Mouse (Mus musculus) myocyte (in vitro differentiated cells): ENCODE measurements around the gene Galnt4. TPM values are rescaled to one million over a fixed set of nuclear protein-coding genes. Genes with fewer than 3 reads are reported as not detected.

Source experiments
- H3K27me3 ChIP-seq: one replicate; pipeline ENCODE4 v1.6.1; 2011; ENCODE audit not compliant: control insufficient read depth, insufficient read depth, insufficient read length
- H3K36me3 ChIP-seq: one replicate; pipeline ENCODE4 v1.6.1; 2011; ENCODE audit not compliant: control insufficient read depth, insufficient read depth
- H3K4me2 ChIP-seq: one replicate; pipeline ENCODE4 v1.6.1; 2011; ENCODE audit warnings: low read depth, control low read depth
- H3K4me3 ChIP-seq: one replicate; pipeline ENCODE4 v1.5.1; 2011; ENCODE audit warnings: mild to moderate bottlenecking, control low read depth, moderate library complexity
- H3K79me2 ChIP-seq: one replicate; pipeline ENCODE4 v1.6.1; 2011; ENCODE audit not compliant: control insufficient read depth, insufficient read depth
- H3ac ChIP-seq: one replicate; pipeline ENCODE4 v1.6.1; 2011; ENCODE audit not compliant: control insufficient read depth, insufficient read length
- CEBPB ChIP-seq: IDR thresholded peaks from 2 replicates; pipeline ENCODE4 v1.6.1; 2011; ENCODE audit warnings: mild to moderate bottlenecking, moderate library complexity; ENCODE audit not compliant: poor library complexity, insufficient read depth, severe bottlenecking
- E2F4 ChIP-seq: IDR thresholded peaks from one replicate; pipeline ENCODE4 v1.6.1; 2011; ENCODE audit warnings: mild to moderate bottlenecking, control low read depth, moderate library complexity; ENCODE audit not compliant: insufficient read depth
- MAX ChIP-seq: IDR thresholded peaks from one replicate; pipeline ENCODE4 v1.6.1; 2011; ENCODE audit warnings: low read depth, mild to moderate bottlenecking, control low read depth
- MYOD1 ChIP-seq, 3 experiments: IDR thresholded peaks; one replicate each; pipeline ENCODE4 v1.6.1; 2011; ENCODE audit warnings: control low read depth in 2 of 3, low read depth in 2 of 3, mild to moderate bottlenecking in 2 of 3, moderate library complexity in 1 of 3; ENCODE audit not compliant: insufficient read length in 2 of 3, control insufficient read depth in 1 of 3
- MYOG ChIP-seq, 3 experiments: IDR thresholded peaks; one replicate each; pipeline ENCODE4 v1.6.1; 2011; ENCODE audit warnings: control low read depth in 2 of 3, low read depth in 2 of 3, mild to moderate bottlenecking in 2 of 3; ENCODE audit not compliant: insufficient read length in 2 of 3, control insufficient read depth in 1 of 3, insufficient read depth in 1 of 3
- POLR2A ChIP-seq: IDR thresholded peaks from one replicate; pipeline ENCODE4 v1.6.1; 2011; ENCODE audit warnings: low read depth, mild to moderate bottlenecking, control low read depth, moderate library complexity; ENCODE audit not compliant: insufficient read length
- POLR2AphosphoS2 ChIP-seq: IDR thresholded peaks from one replicate; pipeline ENCODE4 v1.6.1; 2011; ENCODE audit warnings: low read depth, control low read depth; ENCODE audit not compliant: insufficient read length
- REST ChIP-seq: IDR thresholded peaks from one replicate; pipeline ENCODE4 v1.6.1; 2011; ENCODE audit warnings: mild to moderate bottlenecking, control low read depth, moderate library complexity; ENCODE audit not compliant: insufficient read depth, insufficient read length
- SRF ChIP-seq: IDR thresholded peaks from one replicate; pipeline ENCODE4 v1.6.1; 2011; ENCODE audit warnings: low read depth; ENCODE audit not compliant: control insufficient read depth, insufficient read length
- TCF12 ChIP-seq: IDR thresholded peaks from one replicate; pipeline ENCODE4 v1.6.1; 2011; ENCODE audit warnings: mild to moderate bottlenecking, control low read depth; ENCODE audit not compliant: poor library complexity, insufficient read depth, severe bottlenecking
- TCF3 ChIP-seq: IDR thresholded peaks from one replicate; pipeline ENCODE4 v1.6.1; 2011; ENCODE audit warnings: low read depth, control low read depth; ENCODE audit not compliant: insufficient read length
- USF1 ChIP-seq: IDR thresholded peaks from one replicate; pipeline ENCODE4 v1.6.1; 2011; ENCODE audit warnings: low read depth, mild to moderate bottlenecking, control low read depth, moderate library complexity
- polyA plus RNA-seq: library from polyadenylated mRNA; unstranded; fragments of >200 nt; fragmentation: generic; extraction: Trizol; gene quantifications from one replicate; pipeline ENCODE4 v1.2.1, GENCODE M21; 2012; ENCODE audit warnings: missing spikeins

The Galnt4 gene
- polyA plus RNA-seq, 1 experiment: 4.7 TPM

DNA sequence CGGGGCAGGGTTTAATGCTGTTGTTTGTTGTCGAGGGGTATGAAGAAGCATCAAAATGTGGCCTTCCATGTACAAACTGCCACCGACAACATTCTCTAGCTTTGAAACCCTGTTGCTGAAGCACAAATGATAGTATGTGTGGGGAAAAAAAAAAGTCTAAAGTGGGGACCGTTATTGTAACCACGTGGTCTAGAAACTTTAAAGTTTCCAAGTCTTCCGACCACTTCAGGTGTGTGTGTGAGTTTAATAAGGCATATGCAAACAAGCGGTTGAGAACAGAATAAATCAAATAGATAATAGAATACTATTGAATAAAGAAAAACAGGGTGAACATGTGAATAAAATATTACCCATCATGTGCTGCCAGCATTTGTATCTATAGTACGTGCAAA, 1.7 kb upstream of the Galnt4 start:
- H3ac ChIP-seq: peak overlapping the region; percentile 48
- H3K27me3 ChIP-seq: no peaks in the 10 kb centered on the region
- peak overlapping the region; percentile 86 for H3K4me2 ChIP-seq
- H3K36me3 ChIP-seq: no peaks in the 10 kb centered on the region
- peaks cover 7% of the 10 kb centered on the region for H3K79me2 ChIP-seq
- TF ChIP-seq MAX (no peak), REST (no peak), MYOG (IDR thresholded peaks at IDR 0.05; ENCODE audit: control insufficient read depth in 1 of 3, insufficient read depth in 1 of 3, insufficient read length in 2 of 3, low read depth in 2 of 3) (no peak)
- peak overlapping the region; percentile 85 for H3K4me3 ChIP-seq

DNA sequence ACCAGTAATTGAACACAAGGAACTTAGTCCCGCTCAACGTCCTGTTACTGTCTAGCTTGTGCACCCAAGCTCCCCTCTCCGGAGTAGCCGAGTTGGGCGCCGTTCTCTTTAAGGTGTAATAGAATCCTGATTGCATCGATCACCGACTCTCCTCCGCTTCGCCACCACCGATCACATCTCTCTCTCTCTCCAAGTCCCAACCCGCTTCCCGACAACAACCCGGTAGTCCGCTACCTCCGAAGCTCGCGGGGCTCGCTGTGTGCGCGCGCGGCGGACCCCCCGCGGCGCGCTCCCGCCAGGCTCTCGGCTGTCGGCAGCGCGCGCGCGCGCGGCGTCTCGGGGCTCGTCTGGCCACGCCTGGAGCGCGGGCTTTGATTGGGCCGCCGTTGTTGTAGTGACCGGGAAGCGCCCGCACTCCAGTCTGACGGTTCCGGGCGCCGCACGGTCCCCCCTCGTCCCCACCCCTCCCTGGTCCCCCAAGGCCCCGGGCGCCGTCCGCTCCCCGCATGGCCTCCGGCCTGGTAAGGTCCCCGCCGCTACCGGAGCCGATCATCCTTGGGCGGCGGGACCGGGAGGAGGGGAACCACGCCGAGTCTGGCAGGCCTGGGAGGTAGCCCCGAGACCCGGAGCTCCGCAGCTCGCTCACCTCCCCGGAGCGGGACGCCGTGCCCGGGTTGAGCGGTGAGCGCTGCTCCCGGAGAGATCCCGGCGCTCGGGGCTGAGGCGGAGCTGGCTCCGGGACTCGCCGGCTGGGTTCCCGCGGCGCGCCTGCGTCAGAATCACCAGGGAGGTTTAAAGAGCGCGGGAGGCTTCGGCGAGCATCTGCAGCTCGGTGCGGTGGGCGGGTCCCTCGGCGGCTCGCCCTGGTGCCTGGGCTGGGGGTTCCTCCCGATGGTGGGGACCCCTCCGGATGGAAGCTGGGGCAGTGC, 992 bp upstream of the Galnt4 start, which contains the start of gene Poc1b:
Poc1b (plus strand) TSS at position 334 of the 929 bp plus-strand sequence.
- no peaks in the 10 kb centered on the region for H3K27me3 ChIP-seq
- H3ac ChIP-seq: peak within 1 kb of the TSS; percentile 48
- peaks cover 7% of the 10 kb centered on the region for H3K79me2 ChIP-seq
- no peaks in the 10 kb centered on the region for H3K36me3 ChIP-seq
- H3K4me3 ChIP-seq: peak within 1 kb of the TSS; percentile 85
- H3K4me2 ChIP-seq: peak within 1 kb of the TSS; percentile 100
- TF ChIP-seq MAX (no peak), CEBPB (no peak), MYOG (IDR thresholded peaks at IDR 0.05; ENCODE audit: control insufficient read depth in 1 of 3, insufficient read depth in 1 of 3, insufficient read length in 2 of 3, low read depth in 2 of 3) (peak in 1 of 3 experiments; percentile 26), POLR2A (peak; percentile 4), E2F4 (peak; percentile 71), MYOD1 (IDR thresholded peaks at IDR 0.05; ENCODE audit: control insufficient read depth in 1 of 3, insufficient read length in 2 of 3, low read depth in 2 of 3) (no peak)

DNA sequence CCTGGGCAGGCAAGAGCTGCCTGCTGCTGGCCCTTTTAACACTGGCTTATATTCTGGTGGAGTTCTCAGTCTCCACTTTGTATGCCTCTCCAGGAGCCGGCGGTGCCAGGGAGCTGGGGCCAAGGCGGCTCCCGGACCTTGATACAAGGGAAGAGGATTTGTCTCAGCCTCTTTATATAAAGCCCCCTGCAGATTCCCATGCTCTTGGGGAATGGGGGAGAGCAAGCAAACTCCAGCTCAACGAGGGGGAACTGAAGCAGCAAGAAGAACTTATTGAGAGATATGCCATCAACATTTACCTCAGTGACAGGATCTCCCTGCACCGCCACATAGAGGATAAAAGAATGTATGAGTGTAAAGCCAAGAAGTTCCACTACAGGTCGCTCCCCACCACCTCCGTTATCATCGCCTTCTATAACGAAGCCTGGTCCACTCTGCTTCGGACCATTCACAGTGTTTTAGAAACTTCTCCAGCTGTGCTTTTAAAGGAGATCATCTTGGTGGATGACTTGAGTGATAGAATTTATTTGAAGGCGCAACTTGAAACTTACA, 548 bp downstream of the Galnt4 start:
- H3K27me3 ChIP-seq: no peaks in the 10 kb centered on the region
- peak overlapping the region; percentile 100 for H3K4me2 ChIP-seq
- H3K36me3 ChIP-seq: no peaks in the 10 kb centered on the region
- H3ac ChIP-seq: peak overlapping the region; percentile 48
- H3K4me3 ChIP-seq: peak overlapping the region; percentile 85
- TF ChIP-seq MYOD1 (IDR thresholded peaks at IDR 0.05; ENCODE audit: control insufficient read depth in 1 of 3, insufficient read length in 2 of 3, low read depth in 2 of 3) (no peak), E2F4 (no peak), MAX (no peak), SRF (no peak), REST (no peak), POLR2A (no peak)
- peaks cover 12% of the 10 kb centered on the region for H3K79me2 ChIP-seq

DNA sequence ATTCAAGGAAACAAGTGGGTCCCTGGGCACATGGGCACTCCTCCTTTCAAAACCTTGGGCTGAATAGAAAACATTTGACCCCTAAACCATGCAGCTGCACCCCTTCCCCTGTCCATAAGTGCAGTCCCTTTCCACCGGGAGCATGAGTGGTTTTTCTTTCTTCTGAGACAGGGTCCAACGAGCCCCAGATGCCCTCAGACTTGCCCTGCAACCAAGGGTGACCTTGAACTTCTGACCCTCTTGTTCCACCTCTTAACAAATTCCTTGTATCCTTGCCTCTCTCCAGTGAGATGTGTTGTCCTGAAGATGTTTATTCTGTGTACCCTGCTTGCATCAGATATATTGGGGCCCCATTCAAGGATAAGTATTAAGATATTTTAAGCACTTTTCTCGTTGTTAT, 5.6 kb downstream of the Galnt4 start:
- Histone ChIP-seq H3K79me2 (peaks cover 9% of the 10 kb centered on the region), H3K27me3 (no peaks in the 10 kb centered on the region), H3ac (no peak overlapping the region), H3K4me2 (no peak overlapping the region), H3K36me3 (no peaks in the 10 kb centered on the region), H3K4me3 (no peak overlapping the region)
- no peak for TF ChIP-seq SRF
- TF ChIP-seq MAX: no peak
- no peak for TF ChIP-seq POLR2A
- no peak for TF ChIP-seq TCF12
- no peak for TF ChIP-seq CEBPB
- no peak for TF ChIP-seq E2F4
- no peak for TF ChIP-seq TCF3
- TF ChIP-seq USF1: no peak
- TF ChIP-seq REST: no peak
- no peak for TF ChIP-seq MYOG (IDR thresholded peaks at IDR 0.05; ENCODE audit: control insufficient read depth in 1 of 3, insufficient read depth in 1 of 3, insufficient read length in 2 of 3, low read depth in 2 of 3)
- TF ChIP-seq POLR2AphosphoS2: no peak

DNA sequence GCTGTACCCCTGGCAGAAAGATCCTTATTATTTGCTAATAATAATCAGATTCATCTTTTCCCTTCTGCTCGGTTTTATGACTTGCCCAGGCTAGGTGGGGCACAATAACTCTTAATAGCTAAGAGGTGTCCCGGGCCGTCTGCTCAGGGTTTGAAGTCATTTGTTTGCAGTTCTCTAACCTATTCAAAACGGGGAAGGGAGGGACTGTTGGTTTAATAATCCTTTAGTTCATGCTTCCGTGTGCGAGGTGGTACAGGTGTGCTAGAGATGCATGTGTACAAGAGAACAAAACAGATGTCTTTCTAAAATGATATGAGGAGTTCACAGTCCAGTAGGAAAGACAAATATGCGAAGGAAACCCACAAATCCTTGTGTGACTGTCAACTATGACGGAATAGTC, 6.3 kb downstream of the Galnt4 start:
- peaks cover 5% of the 10 kb centered on the region for H3K79me2 ChIP-seq
- no peaks in the 10 kb centered on the region for H3K36me3 ChIP-seq
- no peak for TF ChIP-seq USF1
- TF ChIP-seq REST: no peak
- TF ChIP-seq CEBPB: no peak
- TF ChIP-seq POLR2AphosphoS2: no peak
- no peak for TF ChIP-seq E2F4
- TF ChIP-seq MAX: no peak
- TF ChIP-seq MYOD1 (IDR thresholded peaks at IDR 0.05; ENCODE audit: control insufficient read depth in 1 of 3, insufficient read length in 2 of 3, low read depth in 2 of 3): no peak
- no peak for TF ChIP-seq POLR2A
- TF ChIP-seq SRF: no peak
- TF ChIP-seq MYOG (IDR thresholded peaks at IDR 0.05; ENCODE audit: control insufficient read depth in 1 of 3, insufficient read depth in 1 of 3, insufficient read length in 2 of 3, low read depth in 2 of 3): no peak
- no peak overlapping the region for H3K4me3 ChIP-seq
- no peak overlapping the region for H3K4me2 ChIP-seq
- H3ac ChIP-seq: no peak overlapping the region
- H3K27me3 ChIP-seq: no peaks in the 10 kb centered on the region
